Mouse (Mus musculus) liver, embryonic 14.5 days (tissue): ENCODE measurements around the gene Msantd4.
"Not testable (repeated sequence)": the region's sequence is repeated elsewhere in the genome, so short reads cannot be mapped to it uniquely, and the experiment has no call there.

ENCODE experiments used
- CTCF ChIP-seq: IDR thresholded peaks from 2 replicates; pipeline ENCODE4 v1.5.1; 2016; ENCODE audit warnings: antibody characterized with exemption, low read depth, control low read depth
- EP300 ChIP-seq: IDR thresholded peaks from 2 replicates; pipeline ENCODE4 v1.6.1; 2016; ENCODE audit warnings: antibody characterized with exemption, low read depth

DNA sequence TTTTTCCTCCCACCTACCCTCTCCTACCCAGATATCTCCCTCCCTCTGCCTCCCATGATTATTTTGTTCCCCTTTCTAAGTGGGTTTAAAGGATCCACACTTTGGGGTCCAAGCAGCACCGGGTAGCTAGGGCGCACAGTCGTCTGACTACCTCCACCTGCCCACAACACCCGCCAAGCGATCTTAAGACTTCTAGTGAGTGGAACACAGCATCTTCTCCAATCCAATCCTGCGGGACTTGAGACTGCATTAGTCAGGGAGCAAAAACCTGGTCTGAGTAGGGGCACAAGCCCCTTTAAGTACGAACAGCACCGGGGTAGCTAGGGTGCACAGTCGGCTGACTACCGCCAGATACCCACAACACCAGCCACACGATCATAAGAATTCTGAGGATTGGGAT is 24.4 kb downstream of the Msantd4 start:
- not testable (repeated sequence) for TF ChIP-seq CTCF, EP300
